Mouse (Mus musculus) forebrain, embryonic 14.5 days (tissue): ENCODE data around the gene Prrg4. TPM values are rescaled to one million over a fixed set of nuclear protein-coding genes. Genes with fewer than 3 reads are reported as not detected.

ENCODE experiments used
- ATAC-seq: fragments of 200-750 bp; cut with Nextera tagmentation; 2 replicates; pipeline ENCODE4 v1.8.0; 2017; ENCODE audit warnings: mild to moderate bottlenecking, moderate library complexity
- DNase-seq: peaks from one replicate; pipeline ENCODE4 v3.0.0-alpha.2; 2015; ENCODE audit warnings: low spot score
- H3K27ac ChIP-seq: fragments of 300-500 bp; sonication (generic); 2 replicates; pipeline ENCODE4 v1.5.1; 2014; ENCODE audit warnings: low read depth, mild to moderate bottlenecking, control low read depth, low read length, moderate library complexity
- H3K27me3 ChIP-seq: fragments of 300-500 bp; sonication (generic); replicated peaks from 2 replicates; pipeline ENCODE4 v1.6.1; 2014; ENCODE audit warnings: low read length, control low read depth, mixed read lengths; ENCODE audit not compliant: control insufficient read depth, insufficient read depth
- H3K36me3 ChIP-seq: fragments of 300-500 bp; sonication (generic); 2 replicates; pipeline ENCODE4 v1.6.1; 2014; ENCODE audit warnings: low read length, control low read depth; ENCODE audit not compliant: control insufficient read depth, insufficient read depth
- H3K4me1 ChIP-seq: fragments of 300-500 bp; sonication (generic); 2 replicates; pipeline ENCODE4 v1.6.1; 2014; ENCODE audit warnings: antibody characterized with exemption, low read length, control low read depth; ENCODE audit not compliant: control insufficient read depth, insufficient read depth
- H3K4me2 ChIP-seq: fragments of 300-500 bp; sonication (generic); 2 replicates; pipeline ENCODE4 v1.6.1; 2014; ENCODE audit warnings: mild to moderate bottlenecking, control low read depth, low read length
- H3K4me3 ChIP-seq: fragments of 300-500 bp; sonication (generic); 2 replicates; pipeline ENCODE4 v1.5.1; 2014; ENCODE audit warnings: low read depth, low read length, control low read depth
- H3K9ac ChIP-seq: fragments of 300-500 bp; sonication (generic); 2 replicates; pipeline ENCODE4 v1.6.1; 2014; ENCODE audit warnings: mild to moderate bottlenecking, low read length, control low read depth, moderate library complexity
- H3K9me3 ChIP-seq: fragments of 300-500 bp; sonication (generic); replicated peaks from 2 replicates; pipeline ENCODE4 v1.6.1; 2016; ENCODE audit warnings: low read length, control low read depth, mixed read lengths; ENCODE audit not compliant: control insufficient read depth
- WGBS: fragments of 180-500 bp; shearing (Covaris S2); extraction: QIAGEN DNeasy Blood & Tissue Kit; methylation state at CpG from one replicate; pipeline ENCODE4 v1.1.7; 2014; 5-methylcytosine and 5-hydroxymethylcytosine counted together
- polyA plus RNA-seq: library from polyadenylated mRNA; unstranded; fragments of >200 nt; fragmentation: Nextera tagmentation; extraction: Ambion mirVana; gene quantifications from 2 replicates; pipeline ENCODE4 v1.2.1, GENCODE M21; 2014

Gene Prrg4
- polyA plus RNA-seq, 1 experiment from 2014 or later, result 0.23 TPM

- ATAC-seq, result no peak
- no peak for DNase-seq
- WGBS, result 31% methylated on average over 16 of the region's 16 CpGs
Measured at GRCm38 (mm10) chr2:104848235-104849161, 1.2 kb downstream of the Prrg4 start.

GRCm38 (mm10) chr2:104847645-104848044 lies 2.0 kb downstream of the Prrg4 start:
- Histone ChIP-seq H3K27me3 (peaks cover 13% of the 10 kb centered on the region; the same call in 1 of the 2 replicates), H3K27ac (no peak overlapping the region), H3K9ac (no peak overlapping the region), H3K36me3 (no peaks in the 10 kb centered on the region), H3K4me3 (no peak overlapping the region), H3K9me3 (no peaks in the 10 kb centered on the region), H3K4me1 (no peaks in the 10 kb centered on the region), H3K4me2 (no peak overlapping the region)
- ATAC-seq (no peak), DNase-seq (peak; percentile 33)
- 56% methylated on average over 2 of the region's 2 CpGs for WGBS

More at GRCm38 (mm10) chr2:104848235-104849161, 1.2 kb downstream of the Prrg4 start:
- Histone ChIP-seq H3K9me3 (no peaks in the 10 kb centered on the region), H3K4me3 (peak overlapping the region; percentile 50; the same call in 1 of the 2 replicates), H3K4me2 (peak overlapping the region; percentile 97), H3K9ac (0 out of 2 replicates have a peak overlapping the region, but pooled peaks have one; percentile 57), H3K27ac (no peak overlapping the region), H3K4me1 (no peaks in the 10 kb centered on the region), H3K27me3 (peaks cover 13% of the 10 kb centered on the region; the same call in 1 of the 2 replicates), H3K36me3 (no peaks in the 10 kb centered on the region)

- Histone ChIP-seq H3K27ac (no peak overlapping the region), H3K9me3 (no peaks in the 10 kb centered on the region), H3K4me2 (no peak overlapping the region), H3K36me3 (no peaks in the 10 kb centered on the region), H3K4me1 (no peaks in the 10 kb centered on the region), H3K9ac (no peak overlapping the region), H3K27me3 (peaks cover 13% of the 10 kb centered on the region; the same call in 1 of the 2 replicates), H3K4me3 (no peak overlapping the region)
- ATAC-seq (no peak), DNase-seq (no peak)
- 56% methylated on average over 4 of the region's 4 CpGs for WGBS
Measured at GRCm38 (mm10) chr2:104846638-104847414, 2.9 kb downstream of the Prrg4 start.

DNA sequence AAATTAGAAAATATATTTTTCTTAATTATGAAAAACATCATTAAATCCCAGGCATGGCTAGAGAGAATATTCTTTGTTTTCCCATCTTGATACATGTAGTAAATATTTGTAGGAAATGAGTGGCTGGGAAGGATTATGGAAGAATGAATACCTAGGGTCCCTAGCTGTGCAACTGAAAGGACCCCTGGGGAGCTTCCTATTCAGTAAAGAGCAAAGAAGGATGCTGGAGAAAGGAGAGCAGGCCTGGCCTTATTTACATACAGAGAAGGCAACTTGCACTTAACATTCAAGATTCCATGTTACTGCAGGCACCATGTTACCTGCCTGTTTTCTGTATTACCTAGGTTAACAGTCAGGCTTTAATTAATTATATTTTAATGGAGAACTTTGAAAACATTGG lies 7.1 kb downstream of the Prrg4 start:
- ATAC-seq, result no peak
- DNase-seq, result no peak
- no peaks in the 10 kb centered on the region for H3K9me3 ChIP-seq

DNA sequence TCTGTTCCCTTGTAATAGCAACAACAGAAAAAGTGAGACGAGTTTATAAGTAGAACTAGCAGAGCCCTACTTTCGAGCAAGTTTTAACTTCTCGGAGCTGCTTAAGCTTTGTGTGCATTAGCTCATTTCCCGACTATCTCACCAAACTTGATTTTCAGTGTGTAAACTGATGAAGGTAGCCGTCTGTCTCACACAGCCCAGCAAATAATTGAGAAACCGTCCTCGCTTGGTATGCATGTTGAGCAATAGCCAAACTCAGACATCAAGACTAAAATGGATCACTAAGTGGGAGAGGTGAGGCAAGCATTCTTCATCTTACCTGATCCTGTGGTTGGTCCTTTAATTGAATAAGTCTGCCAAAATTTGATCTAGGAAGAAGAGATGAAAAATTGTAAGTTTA lies 7.9 kb downstream of the Prrg4 start:
- Histone ChIP-seq H3K4me3 (no peak overlapping the region), H3K9me3 (no peaks in the 10 kb centered on the region), H3K4me1 (no peaks in the 10 kb centered on the region), H3K27me3 (no peaks in the 10 kb centered on the region), H3K36me3 (no peaks in the 10 kb centered on the region), H3K4me2 (no peak overlapping the region), H3K27ac (no peak overlapping the region), H3K9ac (no peak overlapping the region)
- DNase-seq, result no peak
- no peak for ATAC-seq
- 85% methylated on average over 7 of the region's 7 CpGs for WGBS

More for the DNA sequence above, 7.1 kb downstream of the Prrg4 start:
- Histone ChIP-seq H3K36me3 (no peaks in the 10 kb centered on the region), H3K4me2 (no peak overlapping the region), H3K27me3 (no peaks in the 10 kb centered on the region), H3K9ac (no peak overlapping the region), H3K4me1 (no peaks in the 10 kb centered on the region), H3K27ac (no peak overlapping the region), H3K4me3 (no peak overlapping the region)

DNA sequence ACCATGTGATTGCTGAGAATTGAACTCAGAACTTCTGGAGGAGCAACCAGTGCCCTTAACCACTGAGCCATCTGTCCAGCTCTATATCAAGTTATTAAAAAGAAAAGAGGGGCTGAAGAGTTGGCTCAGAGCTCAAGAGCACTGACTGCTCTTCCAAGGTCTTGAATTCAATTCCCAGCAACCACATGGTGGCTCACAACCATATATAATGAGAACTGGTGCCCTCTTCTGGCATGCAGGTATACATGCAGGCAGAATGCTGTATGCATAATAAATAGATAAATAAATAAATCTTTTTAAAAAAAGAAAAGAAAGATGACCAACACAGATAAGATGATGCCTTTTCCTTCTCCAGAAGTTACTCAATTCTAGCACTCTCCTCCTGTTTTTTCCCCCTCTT lies 8.7 kb downstream of the Prrg4 start:
- Histone ChIP-seq H3K4me1 (no peaks in the 10 kb centered on the region), H3K9me3 (no peaks in the 10 kb centered on the region), H3K27ac (no peak overlapping the region), H3K4me3 (no peak overlapping the region), H3K36me3 (no peaks in the 10 kb centered on the region), H3K4me2 (no peak overlapping the region), H3K9ac (no peak overlapping the region), H3K27me3 (no peaks in the 10 kb centered on the region)
- ATAC-seq (no peak), DNase-seq (no peak)

DNA sequence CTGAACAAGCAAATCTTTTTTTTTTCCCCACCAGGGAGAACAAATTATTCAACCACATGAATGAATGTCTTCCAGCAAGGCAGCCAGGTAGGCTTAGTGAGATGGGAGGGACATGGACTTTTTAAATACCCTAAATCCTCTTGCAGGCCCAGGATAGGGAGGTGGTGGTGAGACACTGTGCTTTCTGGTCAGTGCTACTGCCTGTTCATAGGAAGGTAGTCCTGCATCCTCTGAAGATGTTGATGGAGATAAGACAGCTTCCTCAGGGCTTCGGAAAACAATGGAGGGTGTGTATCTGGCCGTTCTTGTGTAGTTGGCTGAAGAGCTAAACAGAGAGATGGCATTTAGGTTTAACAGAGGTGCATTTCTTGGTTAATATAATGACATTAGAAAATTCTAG lies 17.2 kb downstream of the Prrg4 start:
- 94% methylated on average over 2 of the region's 2 CpGs for WGBS
- no peak overlapping the region for H3K9ac ChIP-seq
- DNase-seq (no peak), ATAC-seq (no peak)
- no peak overlapping the region for H3K27ac ChIP-seq
- H3K27me3 ChIP-seq, result no peaks in the 10 kb centered on the region
- H3K36me3 ChIP-seq, result no peaks in the 10 kb centered on the region
- H3K9me3 ChIP-seq, result no peaks in the 10 kb centered on the region
- no peaks in the 10 kb centered on the region for H3K4me1 ChIP-seq
- no peak overlapping the region for H3K4me3 ChIP-seq
- H3K4me2 ChIP-seq, result no peak overlapping the region

DNA sequence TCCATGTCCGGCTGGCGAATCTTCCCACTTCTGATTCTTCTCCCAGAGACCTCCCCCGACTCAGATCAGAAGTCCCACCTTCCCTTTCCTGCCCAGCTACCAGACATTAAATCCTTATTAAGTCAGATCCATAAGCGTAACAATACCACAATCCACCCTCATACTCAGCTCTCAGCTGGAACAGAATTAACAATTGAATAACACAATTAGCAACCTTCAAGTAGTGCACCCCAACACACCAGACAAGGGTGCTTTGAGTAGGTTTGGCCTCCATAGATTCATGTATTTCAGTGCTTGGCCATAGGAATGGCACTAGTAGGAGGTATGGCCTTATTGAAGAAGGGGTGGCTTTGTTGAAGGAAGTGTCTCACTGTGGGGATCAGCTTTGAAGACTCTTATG lies 23.5 kb downstream of the Prrg4 start:
- no peak for ATAC-seq
- WGBS, result 95% methylated on average over 4 of the region's 4 CpGs

More for the DNA sequence above, 23.5 kb downstream of the Prrg4 start:
- Histone ChIP-seq H3K36me3 (no peaks in the 10 kb centered on the region), H3K27me3 (no peaks in the 10 kb centered on the region), H3K9ac (no peak overlapping the region), H3K4me2 (no peak overlapping the region), H3K4me1 (no peaks in the 10 kb centered on the region), H3K9me3 (no peaks in the 10 kb centered on the region), H3K27ac (no peak overlapping the region), H3K4me3 (no peak overlapping the region)
- no peak for DNase-seq
